Mouse (Mus musculus) cortical plate, adult 2 months (tissue): ENCODE results near the gene Tmem17. TPM values are rescaled to one million over a fixed set of nuclear protein-coding genes. Genes with fewer than 3 reads are reported as not detected.

Experiments
- H3K27ac ChIP-seq: fragments of 200-500 bp; 2 replicates; pipeline ENCODE4 v1.5.1; 2012; ENCODE audit warnings: low read length, control low read depth, inconsistent platforms; ENCODE audit not compliant: insufficient read depth
- H3K4me1 ChIP-seq: fragments of 200-500 bp; 2 replicates; pipeline ENCODE4 v1.6.1; 2011; ENCODE audit warnings: low read length; ENCODE audit not compliant: control insufficient read depth, insufficient read depth
- H3K4me3 ChIP-seq: fragments of 200-500 bp; 2 replicates; pipeline ENCODE4 v1.5.1; 2011; ENCODE audit warnings: mild to moderate bottlenecking, low read length, control low read depth; ENCODE audit not compliant: insufficient read depth
- CTCF ChIP-seq: fragments of 200-500 bp; IDR thresholded peaks from 2 replicates; pipeline ENCODE4 v1.5.1; 2011; ENCODE audit warnings: mild to moderate bottlenecking, control low read depth, low read length; ENCODE audit not compliant: insufficient read depth; ENCODE audit errors: extremely low read depth
- POLR2A ChIP-seq: fragments of 200-500 bp; IDR thresholded peaks from 2 replicates; pipeline ENCODE4 v1.6.1; 2011; ENCODE audit warnings: mild to moderate bottlenecking, low read length, control low read depth; ENCODE audit not compliant: insufficient read depth; ENCODE audit errors: extremely low read depth
- polyA plus RNA-seq: library from polyadenylated mRNA; depleted of rRNA; stranded (reverse); fragments of >200 nt; gene quantifications from 2 replicates; pipeline ENCODE4 v1.2.3, GENCODE M21; 2012; rRNA removed

Gene Tmem17
- 7.2 and 7.8 TPM in 2 replicates for polyA plus RNA-seq

- H3K4me3 ChIP-seq = peak within 1 kb of the TSS; percentile 50
- peak; percentile 53; the same call in 1 of the 2 replicates for TF ChIP-seq POLR2A
- no peak for TF ChIP-seq CTCF
These were observed at the start of gene Tmem17 for GRCm38 (mm10) chr11:22512038-22513001. Gene Tmem17, plus strand, starts transcription at chr11:22512088.

GRCm38 (mm10) chr11:22479836-22480619 is 31.9 kb upstream of the Tmem17 start:
- TF ChIP-seq POLR2A (no peak), CTCF (no peak)
- H3K4me1 ChIP-seq = no peaks in the 10 kb centered on the region
- no peak overlapping the region for H3K4me3 ChIP-seq
- no peak overlapping the region for H3K27ac ChIP-seq

More at GRCm38 (mm10) chr11:22512038-22513001, at the start of gene Tmem17:
- H3K4me1 ChIP-seq = no peaks in the 10 kb centered on the region
- H3K27ac ChIP-seq = peak within 1 kb of the TSS; percentile 97

DNA sequence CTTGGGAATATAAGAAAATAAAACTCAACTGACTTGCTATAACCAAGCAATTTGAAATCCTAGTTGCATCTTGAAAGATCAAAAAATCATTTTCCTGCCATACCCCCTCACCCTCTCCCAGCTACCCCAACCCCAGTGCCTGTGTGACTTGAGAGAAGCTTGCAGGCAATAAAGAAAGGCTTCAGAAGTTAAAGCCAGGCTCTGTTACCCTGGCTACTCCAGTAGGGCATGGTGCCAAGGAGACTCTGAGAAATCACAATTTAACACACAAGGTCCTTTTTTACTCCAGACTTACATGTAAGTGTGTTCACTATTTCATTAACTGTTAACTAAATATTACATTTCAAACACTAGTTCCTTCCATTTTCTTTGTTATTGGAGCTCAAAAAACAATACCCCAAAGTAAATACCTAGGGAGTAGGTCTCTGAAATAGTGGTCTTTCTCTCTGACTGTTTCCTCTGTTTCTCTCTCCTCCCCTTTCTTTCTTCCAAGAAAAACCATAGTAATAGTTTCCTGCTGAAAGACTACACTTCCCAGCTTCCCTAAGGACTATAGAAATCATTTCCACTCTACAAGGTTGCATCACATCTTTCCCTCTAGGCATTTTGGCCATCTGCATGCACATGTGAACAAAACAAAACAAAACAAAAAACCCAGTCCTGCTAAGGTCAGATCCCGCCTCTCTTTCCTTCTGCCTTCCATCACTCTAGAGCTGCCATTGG is 30.1 kb upstream of the Tmem17 start:
- Histone ChIP-seq H3K27ac (no peak overlapping the region), H3K4me3 (no peak overlapping the region), H3K4me1 (no peaks in the 10 kb centered on the region)
- TF ChIP-seq CTCF = no peak
- no peak for TF ChIP-seq POLR2A

- Histone ChIP-seq H3K27ac (no peak overlapping the region), H3K4me1 (no peaks in the 10 kb centered on the region), H3K4me3 (no peak overlapping the region)
- no peak for TF ChIP-seq CTCF
- TF ChIP-seq POLR2A = no peak
These were observed 29.5 kb upstream of the Tmem17 start for GRCm38 (mm10) chr11:22482362-22482760.

- TF ChIP-seq POLR2A (no peak), CTCF (no peak)
- no peaks in the 10 kb centered on the region for H3K4me1 ChIP-seq
These were observed 18.1 kb upstream of the Tmem17 start for GRCm38 (mm10) chr11:22493694-22494319.

GRCm38 (mm10) chr11:22494941-22495340 is 16.9 kb upstream of the Tmem17 start:
- no peak for TF ChIP-seq POLR2A
- no peak for TF ChIP-seq CTCF
- H3K4me3 ChIP-seq = no peak overlapping the region
- H3K27ac ChIP-seq = no peak overlapping the region
- H3K4me1 ChIP-seq = peaks cover 5% of the 10 kb centered on the region; the same call in 1 of the 2 replicates

More at GRCm38 (mm10) chr11:22493694-22494319, 18.1 kb upstream of the Tmem17 start:
- H3K27ac ChIP-seq = no peak overlapping the region
- no peak overlapping the region for H3K4me3 ChIP-seq

GRCm38 (mm10) chr11:22499396-22499795 is 12.5 kb upstream of the Tmem17 start:
- Histone ChIP-seq H3K4me3 (no peak overlapping the region), H3K4me1 (peaks cover 5% of the 10 kb centered on the region; the same call in 1 of the 2 replicates), H3K27ac (peak overlapping the region; percentile 81; the same call in 1 of the 2 replicates)
- no peak for TF ChIP-seq POLR2A

DNA sequence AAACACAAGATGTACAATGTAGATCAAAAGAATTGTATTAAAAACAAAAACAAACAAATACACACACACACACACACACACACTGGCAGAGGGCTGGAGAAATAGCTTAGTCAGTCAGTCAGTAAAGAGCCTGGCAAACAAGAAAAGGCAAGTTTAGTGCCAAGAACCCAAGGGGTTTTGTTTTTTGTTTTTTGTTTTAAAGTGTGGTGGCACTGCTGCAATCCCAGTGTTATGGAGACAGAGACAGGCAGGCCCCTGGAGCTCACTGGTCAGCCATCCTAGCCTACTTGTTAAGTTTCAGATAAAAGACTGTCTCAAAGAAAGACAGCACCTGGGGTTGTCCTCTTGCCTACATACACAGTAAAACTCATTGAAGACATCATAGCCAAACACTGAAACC is 12.0 kb upstream of the Tmem17 start:
- 0 out of 2 replicates have a peak overlapping the region, but pooled peaks have one; percentile 50 for H3K27ac ChIP-seq
- TF ChIP-seq CTCF (no peak), POLR2A (no peak)
- H3K4me3 ChIP-seq = no peak overlapping the region
- H3K4me1 ChIP-seq = peaks cover 5% of the 10 kb centered on the region; the same call in 1 of the 2 replicates
